Mouse (Mus musculus) cerebellum, postnatal 36 days (tissue): ENCODE measurements around the gene Itpka.

Experiments used
- DNase-seq, 2 experiments: peaks; one replicate each; pipeline ENCODE4 v3.0.0; 2021 to 2022; ENCODE audit warnings: mixed read lengths in 2 of 2

The Itpka gene

GRCm38 (mm10) chr2:119758101-119758843 lies 16.1 kb downstream of the Itpka start:
- peak; percentile 39 to 48 for DNase-seq

- DNase-seq: no peak
Measured at GRCm38 (mm10) chr2:119758844-119759835, 17.0 kb downstream of the Itpka start.

- no peak for DNase-seq
Measured at GRCm38 (mm10) chr2:119760251-119760650, 18.1 kb downstream of the Itpka start, which contains the start of gene Ltk. Gene Ltk (minus strand): TSS chr2:119760431.

- no peak for DNase-seq
Measured at GRCm38 (mm10) chr2:119762276-119762675, 20.1 kb downstream of the Itpka start.

GRCm38 (mm10) chr2:119763924-119764323 lies 21.8 kb downstream of the Itpka start:
- no peak for DNase-seq

- DNase-seq: no peak
Measured at GRCm38 (mm10) chr2:119767246-119767645, 25.1 kb downstream of the Itpka start.

- peak; percentile 85 to 87 for DNase-seq
Measured at GRCm38 (mm10) chr2:119787206-119787883, 45.2 kb downstream of the Itpka start, which contains the start of gene Rpap1. Gene Rpap1 (minus strand): TSS chr2:119787537.

- no peak for DNase-seq
Measured at GRCm38 (mm10) chr2:119789996-119790395, 47.9 kb downstream of the Itpka start.

- no peak for DNase-seq
Measured at GRCm38 (mm10) chr2:119797279-119797783, 55.2 kb downstream of the Itpka start, which contains the start of gene Tyro3. Gene Tyro3 (plus strand): TSS chr2:119797733.

- DNase-seq: peak; percentile 59 to 72
Measured at GRCm38 (mm10) chr2:119798246-119798927, 56.2 kb downstream of the Itpka start.

GRCm38 (mm10) chr2:119799181-119799960 lies 57.2 kb downstream of the Itpka start:
- peak; percentile 59 to 67 for DNase-seq

GRCm38 (mm10) chr2:119799961-119800550 lies 57.9 kb downstream of the Itpka start:
- peak in 1 of 2 experiments; percentile 57 for DNase-seq
